Mouse (Mus musculus) naive thymus-derived CD4-positive, alpha-beta T cell, adult 2 months (primary cell): ENCODE data around the gene Mllt6.
"Not testable (repeated sequence)": the region's sequence is repeated elsewhere in the genome, so short reads cannot be mapped to it uniquely, and the experiment has no call there.

ENCODE experiments used
- DNase-seq: peaks from one replicate; pipeline ENCODE4 v3.0.0-alpha.2; 2011; ENCODE audit warnings: low read depth

Gene Mllt6

GRCm38 (mm10) chr11:97717369-97718280 is 54.4 kb downstream of the Mllt6 start:
- no peak for DNase-seq

- DNase-seq, result peak; percentile 63
These were observed 55.2 kb downstream of the Mllt6 start for GRCm38 (mm10) chr11:97718281-97718860.

- peak; percentile 57 for DNase-seq
These were observed 55.8 kb downstream of the Mllt6 start for GRCm38 (mm10) chr11:97719041-97719440.

- no peak for DNase-seq
These were observed 58.1 kb downstream of the Mllt6 start for GRCm38 (mm10) chr11:97721338-97721737.

- no peak for DNase-seq
These were observed 60.5 kb downstream of the Mllt6 start for GRCm38 (mm10) chr11:97723709-97724108.

GRCm38 (mm10) chr11:97728311-97728710 is 65.1 kb downstream of the Mllt6 start:
- peak; percentile 84 for DNase-seq

GRCm38 (mm10) chr11:97728730-97729129 is 65.5 kb downstream of the Mllt6 start:
- DNase-seq, result peak; percentile 65

- no peak for DNase-seq
These were observed 70.5 kb downstream of the Mllt6 start for GRCm38 (mm10) chr11:97733689-97734088.

- not testable (repeated sequence) for DNase-seq
These were observed 71.6 kb downstream of the Mllt6 start for GRCm38 (mm10) chr11:97734810-97735209.
